Mouse (Mus musculus): ENCODE measurements around the gene Sec22b.

Sec22b gene

DNA sequence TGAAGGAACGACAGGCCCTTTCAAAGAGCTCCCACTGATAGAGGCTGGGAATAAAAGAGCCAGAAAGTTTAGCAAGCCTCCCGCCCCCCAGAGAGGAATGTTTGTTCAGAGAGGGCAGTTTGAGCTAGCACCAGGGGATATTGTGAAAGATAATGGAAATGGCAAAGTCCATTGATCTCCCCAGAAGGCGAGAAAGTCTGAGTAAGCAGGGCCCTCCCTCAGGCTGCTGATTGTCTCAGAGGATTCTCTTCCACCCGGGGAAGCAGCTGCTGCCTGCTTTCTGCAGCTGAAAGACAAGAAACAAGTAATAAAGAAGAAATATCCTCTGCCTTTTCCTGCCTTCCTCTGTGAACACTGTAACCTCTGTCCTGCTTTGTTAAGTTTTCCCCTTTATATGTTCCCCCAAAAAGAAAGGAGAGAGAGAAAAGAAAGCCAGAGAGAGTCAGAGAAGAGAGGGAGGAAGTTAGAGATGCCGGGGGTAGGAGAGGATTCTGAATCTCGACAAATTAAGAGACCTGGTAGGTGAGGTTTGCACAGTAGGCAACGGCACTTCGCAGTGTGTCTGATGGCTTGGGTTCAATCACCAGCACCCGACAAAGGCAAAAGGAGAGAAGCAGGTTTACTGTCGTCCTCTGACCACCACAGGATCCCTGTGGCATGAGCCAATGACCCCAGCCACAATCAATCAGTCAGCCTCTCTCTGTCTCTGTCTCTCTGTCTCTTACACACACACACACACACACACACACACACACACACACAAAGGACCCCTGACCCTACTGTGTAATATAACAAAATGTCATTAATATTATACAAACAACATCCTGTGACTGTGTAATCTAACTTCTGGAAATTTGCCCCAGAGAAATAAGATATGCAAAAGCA, 38.9 kb downstream of the Sec22b start:
- in situ Hi-C loops (cut with MboI, MseI): loop anchor here (5.0 to 25.0 kb wide), 2 partner anchors 72 to 1378 kb away; partner anchors contain the start of genes Notch2 and Txnip

DNA sequence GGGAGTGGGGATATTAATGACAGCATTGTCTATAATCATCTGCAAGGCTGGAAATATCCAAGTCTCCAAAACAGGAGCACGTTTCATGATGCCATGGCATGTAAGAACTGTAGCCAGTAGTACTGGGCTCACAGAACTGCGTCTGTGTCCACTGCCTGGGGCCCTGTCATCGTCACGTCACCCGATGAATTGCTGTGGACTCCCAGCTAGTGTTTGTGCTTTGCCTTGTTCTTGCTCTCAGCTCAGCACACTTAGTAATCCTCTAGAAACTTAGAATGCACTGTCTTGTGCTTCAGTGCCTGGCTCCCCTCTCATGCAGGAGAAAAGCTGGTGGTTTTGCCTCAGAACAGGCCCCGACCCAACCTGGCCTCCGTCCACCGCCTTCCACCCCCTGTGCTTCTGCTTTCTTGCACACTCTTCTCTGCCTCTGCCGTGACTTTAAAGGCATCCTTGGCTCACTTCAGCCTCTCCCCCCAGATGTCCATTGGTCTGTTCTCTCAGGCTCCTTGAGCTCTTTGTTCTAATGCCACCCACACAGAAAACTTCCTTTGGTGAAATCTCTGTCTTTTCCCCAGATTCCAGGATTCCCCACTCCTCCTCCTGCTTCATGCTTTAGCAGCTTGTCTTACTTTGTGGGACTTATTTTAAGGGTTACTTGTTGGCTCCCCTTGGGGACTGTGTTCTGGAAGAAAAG, 39.7 kb downstream of the Sec22b start:
- in situ Hi-C loops (cut with MboI, MseI): loop anchor here (25.0 kb wide), 1 partner anchor 1378 kb away; the partner anchor contains the start of gene Txnip

GRCm38 (mm10) chr3:97941440-97942259, 40.7 kb downstream of the Sec22b start:
- in situ Hi-C loops (cut with MboI, MseI): loop anchor here (25.0 kb wide), 1 partner anchor 1379 kb away; the partner anchor contains the start of gene Txnip

- in situ Hi-C loops (cut with MboI, MseI): loop anchor here (25.0 kb wide), 1 partner anchor 1380 kb away; the partner anchor contains the start of gene Txnip
Measured at GRCm38 (mm10) chr3:97942260-97942950, 41.4 kb downstream of the Sec22b start.

DNA sequence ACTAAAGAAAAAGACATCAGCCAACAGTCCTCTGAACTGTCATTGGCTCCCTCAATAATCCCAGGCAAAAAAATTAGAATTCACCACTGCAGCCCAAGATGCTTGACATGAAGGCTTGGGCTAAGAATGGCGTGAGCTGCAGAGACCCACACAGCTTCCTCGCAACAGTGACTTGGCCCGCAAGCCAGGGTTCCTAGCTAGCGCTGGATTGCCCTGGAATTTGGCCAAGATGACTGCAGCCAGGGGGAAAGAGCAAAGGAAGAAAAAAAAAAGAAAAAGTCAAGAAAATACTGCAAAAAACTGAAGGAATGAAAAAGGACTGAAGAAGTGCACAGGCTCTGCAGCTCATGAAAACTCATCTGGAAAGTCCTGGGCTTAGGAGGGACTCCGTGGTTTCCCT, 43.5 kb downstream of the Sec22b start:
- in situ Hi-C loops (cut with MboI, MseI): loop anchor here (25.0 kb wide), 1 partner anchor 1382 kb away; the partner anchor contains the start of gene Txnip

DNA sequence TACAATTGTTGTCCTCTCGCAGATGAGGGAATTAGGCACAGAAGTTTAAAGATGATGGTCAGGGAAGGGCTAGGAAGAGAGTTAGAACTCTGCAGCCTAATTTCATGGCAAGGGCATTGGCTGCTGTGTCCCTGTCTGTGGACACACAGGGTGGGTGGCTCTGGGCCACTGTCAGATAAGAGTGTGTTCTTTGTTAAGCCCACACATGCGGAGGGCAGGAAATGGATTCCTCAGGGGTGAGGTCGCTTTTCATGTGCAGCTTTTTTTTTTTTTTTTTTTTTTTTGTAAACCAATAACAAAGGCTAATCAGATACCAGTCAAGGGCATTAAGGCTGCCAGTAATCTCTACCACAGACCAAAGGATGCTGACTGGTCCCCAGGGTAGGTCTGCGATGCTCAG, 45.4 kb downstream of the Sec22b start:
- in situ Hi-C loops (cut with MboI, MseI): loop anchor here (25.0 kb wide), 1 partner anchor 1384 kb away; the partner anchor contains the start of gene Txnip

- in situ Hi-C loops (cut with MboI, MseI): loop anchor here (25.0 kb wide), 1 partner anchor 1386 kb away; the partner anchor contains the start of gene Txnip
Measured at GRCm38 (mm10) chr3:97948518-97948917, 47.5 kb downstream of the Sec22b start.

- in situ Hi-C loops (cut with MboI, MseI): loop anchor here (25.0 kb wide), 1 partner anchor 1388 kb away; the partner anchor contains the start of gene Txnip
Measured at GRCm38 (mm10) chr3:97949946-97950345, 49.0 kb downstream of the Sec22b start.

GRCm38 (mm10) chr3:97951134-97951533, 50.1 kb downstream of the Sec22b start:
- in situ Hi-C loops (cut with MboI, MseI): no loop called here

- in situ Hi-C loops (cut with MboI, MseI): no loop called here
Measured at GRCm38 (mm10) chr3:97953196-97953595, 52.2 kb downstream of the Sec22b start.

DNA sequence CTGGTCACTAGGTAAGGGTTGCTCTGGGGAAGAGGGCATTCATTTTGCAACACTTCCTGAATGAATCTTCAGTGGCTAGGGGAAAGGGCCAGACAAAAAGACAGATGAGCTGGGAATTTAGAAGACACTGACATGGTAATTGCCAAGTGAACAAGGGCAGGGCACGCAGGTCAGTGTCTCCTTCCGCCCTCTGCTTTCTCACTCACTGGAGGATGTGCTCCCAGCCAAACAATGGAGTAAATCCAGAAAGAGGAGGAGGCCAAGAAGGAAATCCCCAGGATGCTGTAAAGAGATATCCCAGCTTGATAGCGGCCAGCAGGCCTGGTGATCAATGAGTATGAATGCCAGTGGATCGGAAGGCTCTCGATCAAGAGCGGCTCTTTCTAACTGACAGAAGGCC, 55.3 kb downstream of the Sec22b start:
- in situ Hi-C loops (cut with MboI, MseI): no loop called here

DNA sequence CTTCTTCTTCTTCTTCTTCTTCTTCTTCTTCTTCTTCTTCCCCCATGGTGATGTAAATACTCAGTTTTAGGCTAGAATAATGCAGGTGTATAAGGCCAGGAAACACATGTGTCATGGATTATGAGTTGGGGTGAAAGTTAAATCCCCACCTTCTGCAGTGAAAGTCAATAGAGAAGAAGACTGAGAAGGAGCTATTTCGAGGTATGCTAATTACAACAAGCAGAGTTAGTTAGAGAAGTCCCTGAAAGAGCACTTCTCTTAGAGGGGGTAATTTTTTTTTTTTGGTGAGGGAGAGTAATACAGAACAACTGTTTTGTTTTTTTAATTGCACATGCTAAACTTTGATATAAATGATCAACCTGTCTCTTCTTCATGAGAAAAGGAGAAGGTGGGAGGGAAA, 55.9 kb downstream of the Sec22b start:
- in situ Hi-C loops (cut with MboI, MseI): no loop called here

GRCm38 (mm10) chr3:97960783-97961594, 60.0 kb downstream of the Sec22b start:
- in situ Hi-C loops (cut with MboI, MseI): no loop called here

DNA sequence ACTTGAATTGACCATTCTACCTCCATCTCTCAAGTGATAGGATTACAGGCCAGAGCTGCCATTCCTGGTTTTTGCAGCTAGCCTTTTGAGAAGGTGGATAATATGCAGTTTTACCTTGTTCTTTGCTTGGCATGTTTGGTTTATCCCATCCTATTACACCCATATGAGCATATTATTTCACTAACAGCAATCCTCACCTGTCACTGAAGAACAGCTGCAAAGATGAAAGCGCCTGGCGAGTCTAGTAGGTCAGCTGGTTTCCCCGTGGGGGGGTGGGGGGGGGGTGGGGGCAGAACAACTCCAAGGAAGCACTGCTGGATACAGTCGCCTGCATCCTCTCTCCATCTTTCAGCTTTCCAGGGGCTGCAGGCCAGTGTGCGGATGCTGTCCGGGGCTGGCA, 61.0 kb downstream of the Sec22b start:
- in situ Hi-C loops (cut with MboI, MseI): no loop called here

DNA sequence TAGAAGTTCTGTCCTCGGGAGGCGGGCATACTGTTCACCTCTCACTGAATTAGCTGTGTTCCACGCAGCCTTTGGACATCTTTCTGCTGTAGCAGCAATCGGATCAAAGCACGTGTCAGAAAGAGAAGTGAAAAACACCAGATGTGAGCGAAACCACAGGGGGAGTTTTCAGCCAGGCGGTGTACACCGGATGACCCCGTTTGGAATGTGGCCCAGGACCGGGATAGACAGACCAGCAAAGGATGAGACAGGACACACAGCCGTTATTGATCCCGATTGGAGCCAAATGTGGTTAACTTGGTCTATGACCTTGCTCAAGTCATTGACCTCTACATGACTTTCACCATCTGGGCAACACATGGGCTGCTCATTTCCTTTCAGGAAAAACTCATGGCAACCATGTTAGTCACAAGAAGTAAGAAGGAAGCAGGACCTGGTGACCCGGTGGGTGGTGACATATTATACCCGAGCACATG, 63.9 kb downstream of the Sec22b start:
- in situ Hi-C loops (cut with MboI, MseI): no loop called here

- in situ Hi-C loops (cut with MboI, MseI): no loop called here
Measured at GRCm38 (mm10) chr3:97967627-97968026, 66.6 kb downstream of the Sec22b start.

DNA sequence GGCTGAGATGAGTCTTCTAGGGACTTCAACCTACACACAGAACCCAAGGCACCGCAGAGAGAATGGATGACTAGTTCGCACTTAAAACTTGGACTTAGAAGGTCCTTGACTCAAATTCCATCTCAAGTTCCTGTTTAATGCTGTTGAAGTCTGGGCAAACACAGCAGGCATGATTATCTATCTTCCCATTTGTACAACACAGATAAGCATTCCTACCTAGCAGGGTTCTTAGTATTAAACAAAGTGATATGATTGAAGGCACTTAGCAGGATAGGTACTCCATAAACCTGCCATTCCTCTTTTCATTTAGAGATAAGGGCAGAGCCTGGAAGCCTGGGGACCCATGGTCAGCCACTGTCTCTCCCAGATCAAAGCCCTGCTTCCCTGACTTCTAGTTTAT, 67.2 kb downstream of the Sec22b start:
- in situ Hi-C loops (cut with MboI, MseI): no loop called here

DNA sequence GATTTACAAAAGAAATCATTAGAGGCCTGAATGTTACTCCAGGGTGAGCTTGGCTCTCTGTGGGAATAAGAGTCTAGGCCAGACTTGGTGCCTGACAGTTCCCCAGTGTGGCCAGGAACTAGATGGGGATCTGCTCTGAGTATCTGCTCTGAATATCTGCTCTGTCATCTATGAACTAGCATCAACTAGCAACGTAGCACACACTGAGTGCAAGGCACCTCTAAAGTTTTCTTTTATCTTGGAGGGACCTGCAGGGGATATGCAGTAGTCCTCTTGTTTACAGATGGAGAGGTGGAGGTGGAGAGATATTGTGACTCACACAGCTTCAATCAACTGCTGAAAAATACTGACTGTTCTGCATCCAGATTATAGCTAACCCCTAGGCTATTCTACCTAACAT, 68.0 kb downstream of the Sec22b start:
- in situ Hi-C loops (cut with MboI, MseI): no loop called here

DNA sequence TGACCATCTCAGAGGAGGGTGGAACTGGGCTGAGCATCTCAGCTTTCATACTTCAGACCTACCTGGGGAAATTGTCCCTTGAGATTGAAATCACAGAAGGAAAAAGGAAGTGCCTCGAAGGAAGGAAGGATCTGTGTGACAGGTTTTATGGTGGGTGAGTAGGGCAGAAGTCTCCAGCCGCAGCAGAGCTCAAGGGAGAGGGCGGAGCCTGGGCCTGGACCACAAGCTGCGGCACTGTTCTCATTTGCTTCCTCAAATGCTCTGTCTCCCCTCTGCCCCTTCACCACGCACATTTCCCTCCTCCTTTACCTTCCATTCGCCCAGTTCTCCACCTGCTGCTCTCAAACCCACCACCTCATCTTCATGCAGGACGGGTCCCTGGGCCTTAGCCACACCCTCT, 70.1 kb downstream of the Sec22b start:
- in situ Hi-C loops (cut with MboI, MseI): no loop called here

GRCm38 (mm10) chr3:97972200-97972599, 71.2 kb downstream of the Sec22b start:
- in situ Hi-C loops (cut with MboI, MseI): no loop called here

All from regulatory T cell (primary cell).